In genomic region chr11:38335411-38335810, GRCm38 (mm10) we compare ENCODE assay signal across 26 mouse cellular contexts.
"Had no signal": no experiment of that assay in that cellular context is flagged by ENCODE, and none has a peak within 500 bp of the region (broad histone marks: within the 10 kb centered on the region; RNA-seq: fewer than 3 reads in every experiment).

No protein-coding gene starts in this region.

- DNase-seq: gastrocnemius, adult 2 months; gastrocnemius, postnatal 10 days; gastrocnemius, postnatal 25 days; heart, adult 18-20 months; heart, postnatal 10 days; heart, postnatal 4 days; kidney, adult 18-20 months; kidney, adult 8-10 months; kidney, postnatal 10 days; kidney, postnatal 25 days; kidney, postnatal 4 days; left cerebral cortex, postnatal 4 days had no signal

- H3K4me1 ChIP-seq: heart, embryonic 10.5 days; heart, embryonic 12.5 days; hindbrain, embryonic 10.5 days; hindbrain, embryonic 12.5 days; intestine, embryonic 15.5 days; limb, embryonic 13.5 days; limb, embryonic 15.5 days; liver, embryonic 12.5 days had no signal

- H3K9ac ChIP-seq: heart, embryonic 12.5 days; hindbrain, embryonic 12.5 days; hindbrain, embryonic 14.5 days; intestine, embryonic 15.5 days; limb, embryonic 13.5 days; limb, embryonic 15.5 days; liver, embryonic 12.5 days had no signal

- H3K27ac ChIP-seq: gastrocnemius, adult 2 months; heart, embryonic 10.5 days; hindbrain, embryonic 10.5 days; hindbrain, embryonic 12.5 days; hindbrain, embryonic 14.5 days; intestine, embryonic 15.5 days; layer of hippocampus, adult 2 months; left cerebral cortex, adult 2 months; limb, embryonic 13.5 days; limb, embryonic 15.5 days; liver, embryonic 12.5 days had no signal

- H3K4me2 ChIP-seq: heart, embryonic 12.5 days; hindbrain, embryonic 12.5 days; hindbrain, embryonic 14.5 days; intestine, embryonic 15.5 days; limb, embryonic 13.5 days; limb, embryonic 15.5 days; liver, embryonic 12.5 days had no signal

- H3K4me3 ChIP-seq: gastrocnemius, adult 2 months; heart, embryonic 10.5 days; heart, embryonic 12.5 days; hindbrain, embryonic 10.5 days; hindbrain, embryonic 12.5 days; intestine, embryonic 15.5 days; layer of hippocampus, adult 2 months; left cerebral cortex, adult 2 months; limb, embryonic 13.5 days; limb, embryonic 15.5 days; liver, embryonic 12.5 days had no signal

- ATAC-seq: hindbrain, embryonic 16.5 days; inflammation-experienced regulatory T-cells, adult 6 months; intestine, embryonic 15.5 days; intestine, postnatal 0 days; liver, embryonic 12.5 days had no signal

- H3K9me3 ChIP-seq: heart, embryonic 10.5 days; heart, embryonic 12.5 days; hindbrain, embryonic 10.5 days; hindbrain, embryonic 12.5 days; intestine, embryonic 15.5 days; limb, embryonic 13.5 days; limb, embryonic 15.5 days; liver, embryonic 12.5 days had no signal

- H3K27me3 ChIP-seq: heart, embryonic 12.5 days; hindbrain, embryonic 12.5 days; intestine, embryonic 15.5 days; limb, embryonic 13.5 days; limb, embryonic 15.5 days; liver, embryonic 12.5 days had no signal

- H3K36me3 ChIP-seq: heart, embryonic 10.5 days; heart, embryonic 12.5 days; hindbrain, embryonic 10.5 days; hindbrain, embryonic 12.5 days; intestine, embryonic 15.5 days; limb, embryonic 13.5 days; limb, embryonic 15.5 days; liver, embryonic 12.5 days had no signal
